Mouse (Mus musculus): ENCODE measurements around the gene Nme9. TPM values are rescaled to one million over a fixed set of nuclear protein-coding genes. Genes with fewer than 3 reads are reported as not detected.

The Nme9 gene
- polyA plus RNA-seq, 1 experiment: not detected

- no peak overlapping the region for H3K4me3 ChIP-seq
- TF ChIP-seq E2F4 (IDR thresholded peaks at IDR 0.05; ENCODE audit: insufficient read depth) (no peak), POLR2AphosphoS2 (IDR thresholded peaks at IDR 0.05; ENCODE audit: insufficient read length, low read depth) (no peak), MAX (IDR thresholded peaks at IDR 0.05; ENCODE audit: low read depth) (no peak), TCF3 (IDR thresholded peaks at IDR 0.05; ENCODE audit: insufficient read length, low read depth) (no peak), USF1 (IDR thresholded peaks at IDR 0.05; ENCODE audit: low read depth) (no peak), CEBPB (IDR thresholded peaks at IDR 0.05; ENCODE audit: insufficient read depth, poor library complexity, severe bottlenecking) (no peak), MYOG (IDR thresholded peaks at IDR 0.05; ENCODE audit: control insufficient read depth in 1 of 3, insufficient read depth in 1 of 3, insufficient read length in 2 of 3, low read depth in 2 of 3) (no peak), POLR2A (IDR thresholded peaks at IDR 0.05; ENCODE audit: insufficient read length, low read depth) (no peak), REST (IDR thresholded peaks at IDR 0.05; ENCODE audit: insufficient read depth, insufficient read length) (no peak)
- no peaks in the 10 kb centered on the region for H3K27me3 ChIP-seq (ENCODE audit: control insufficient read depth, insufficient read depth, insufficient read length)
These were observed 27.3 kb upstream of the Nme9 start for GRCm38 (mm10) chr9:99423692-99424573.

GRCm38 (mm10) chr9:99424574-99424863, 26.8 kb upstream of the Nme9 start:
- Histone ChIP-seq H3K36me3 (ENCODE audit: control insufficient read depth, insufficient read depth) (no peaks in the 10 kb centered on the region), H3K4me3 (no peak overlapping the region), H3K27me3 (ENCODE audit: control insufficient read depth, insufficient read depth, insufficient read length) (no peaks in the 10 kb centered on the region), H3K79me2 (ENCODE audit: control insufficient read depth, insufficient read depth) (no peaks in the 10 kb centered on the region), H3ac (ENCODE audit: control insufficient read depth, insufficient read length) (no peak overlapping the region), H3K4me2 (ENCODE audit: low read depth) (no peak overlapping the region)
- TF ChIP-seq E2F4 (IDR thresholded peaks at IDR 0.05; ENCODE audit: insufficient read depth) (no peak), SRF (IDR thresholded peaks at IDR 0.05; ENCODE audit: control insufficient read depth, insufficient read length, low read depth) (no peak), MAX (IDR thresholded peaks at IDR 0.05; ENCODE audit: low read depth) (no peak), TCF12 (IDR thresholded peaks at IDR 0.05; ENCODE audit: insufficient read depth, poor library complexity, severe bottlenecking) (no peak), REST (IDR thresholded peaks at IDR 0.05; ENCODE audit: insufficient read depth, insufficient read length) (no peak), CEBPB (IDR thresholded peaks at IDR 0.05; ENCODE audit: insufficient read depth, poor library complexity, severe bottlenecking) (no peak), MYOD1 (IDR thresholded peaks at IDR 0.05; ENCODE audit: control insufficient read depth in 1 of 3, insufficient read length in 2 of 3, low read depth in 2 of 3) (no peak), POLR2AphosphoS2 (IDR thresholded peaks at IDR 0.05; ENCODE audit: insufficient read length, low read depth) (no peak), TCF3 (IDR thresholded peaks at IDR 0.05; ENCODE audit: insufficient read length, low read depth) (no peak), MYOG (IDR thresholded peaks at IDR 0.05; ENCODE audit: control insufficient read depth in 1 of 3, insufficient read depth in 1 of 3, insufficient read length in 2 of 3, low read depth in 2 of 3) (no peak), USF1 (IDR thresholded peaks at IDR 0.05; ENCODE audit: low read depth) (no peak)

More at GRCm38 (mm10) chr9:99423692-99424573, 27.3 kb upstream of the Nme9 start:
- Histone ChIP-seq H3ac (ENCODE audit: control insufficient read depth, insufficient read length) (no peak overlapping the region), H3K4me2 (ENCODE audit: low read depth) (no peak overlapping the region), H3K36me3 (ENCODE audit: control insufficient read depth, insufficient read depth) (no peaks in the 10 kb centered on the region), H3K79me2 (ENCODE audit: control insufficient read depth, insufficient read depth) (no peaks in the 10 kb centered on the region)

- Histone ChIP-seq H3K36me3 (ENCODE audit: control insufficient read depth, insufficient read depth) (no peaks in the 10 kb centered on the region), H3K79me2 (ENCODE audit: control insufficient read depth, insufficient read depth) (no peaks in the 10 kb centered on the region), H3K4me2 (ENCODE audit: low read depth) (no peak overlapping the region), H3K4me3 (no peak overlapping the region), H3ac (ENCODE audit: control insufficient read depth, insufficient read length) (no peak overlapping the region), H3K27me3 (ENCODE audit: control insufficient read depth, insufficient read depth, insufficient read length) (no peaks in the 10 kb centered on the region)
- no peak for TF ChIP-seq MYOD1 (IDR thresholded peaks at IDR 0.05; ENCODE audit: control insufficient read depth in 1 of 3, insufficient read length in 2 of 3, low read depth in 2 of 3)
- TF ChIP-seq E2F4 (IDR thresholded peaks at IDR 0.05; ENCODE audit: insufficient read depth): no peak
- no peak for TF ChIP-seq CEBPB (IDR thresholded peaks at IDR 0.05; ENCODE audit: insufficient read depth, poor library complexity, severe bottlenecking)
- no peak for TF ChIP-seq SRF (IDR thresholded peaks at IDR 0.05; ENCODE audit: control insufficient read depth, insufficient read length, low read depth)
- TF ChIP-seq TCF12 (IDR thresholded peaks at IDR 0.05; ENCODE audit: insufficient read depth, poor library complexity, severe bottlenecking): no peak
- TF ChIP-seq REST (IDR thresholded peaks at IDR 0.05; ENCODE audit: insufficient read depth, insufficient read length): no peak
- no peak for TF ChIP-seq MYOG (IDR thresholded peaks at IDR 0.05; ENCODE audit: control insufficient read depth in 1 of 3, insufficient read depth in 1 of 3, insufficient read length in 2 of 3, low read depth in 2 of 3)
- no peak for TF ChIP-seq POLR2A (IDR thresholded peaks at IDR 0.05; ENCODE audit: insufficient read length, low read depth)
- TF ChIP-seq TCF3 (IDR thresholded peaks at IDR 0.05; ENCODE audit: insufficient read length, low read depth): no peak
- no peak for TF ChIP-seq POLR2AphosphoS2 (IDR thresholded peaks at IDR 0.05; ENCODE audit: insufficient read length, low read depth)
- TF ChIP-seq USF1 (IDR thresholded peaks at IDR 0.05; ENCODE audit: low read depth): no peak
- TF ChIP-seq MAX (IDR thresholded peaks at IDR 0.05; ENCODE audit: low read depth): no peak
These were observed 26.0 kb upstream of the Nme9 start for GRCm38 (mm10) chr9:99425262-99425661.

GRCm38 (mm10) chr9:99428601-99429331, 22.5 kb upstream of the Nme9 start:
- no peaks in the 10 kb centered on the region for H3K79me2 ChIP-seq (ENCODE audit: control insufficient read depth, insufficient read depth)
- TF ChIP-seq SRF (IDR thresholded peaks at IDR 0.05; ENCODE audit: control insufficient read depth, insufficient read length, low read depth) (no peak), CEBPB (IDR thresholded peaks at IDR 0.05; ENCODE audit: insufficient read depth, poor library complexity, severe bottlenecking) (no peak), MYOG (IDR thresholded peaks at IDR 0.05; ENCODE audit: control insufficient read depth in 1 of 3, insufficient read depth in 1 of 3, insufficient read length in 2 of 3, low read depth in 2 of 3) (no peak), USF1 (IDR thresholded peaks at IDR 0.05; ENCODE audit: low read depth) (no peak)
- no peak overlapping the region for H3K4me3 ChIP-seq
- H3K36me3 ChIP-seq (ENCODE audit: control insufficient read depth, insufficient read depth): no peaks in the 10 kb centered on the region
- H3K4me2 ChIP-seq (ENCODE audit: low read depth): no peak overlapping the region
- H3ac ChIP-seq (ENCODE audit: control insufficient read depth, insufficient read length): no peak overlapping the region
- H3K27me3 ChIP-seq (ENCODE audit: control insufficient read depth, insufficient read depth, insufficient read length): no peaks in the 10 kb centered on the region

Measured in myocyte (in vitro differentiated cells).